Mouse (Mus musculus) megakaryocyte, embryonic 14.5 days (primary cell): Measurements from ENCODE around the gene Tubb5. TPM values are rescaled to one million over a fixed set of nuclear protein-coding genes. Genes with fewer than 3 reads are reported as not detected.

ENCODE experiments used
- H3K27me3 ChIP-seq: replicated peaks from 2 replicates; pipeline ENCODE3; 2012; ENCODE audit warnings: inconsistent platforms
- H3K36me3 ChIP-seq: replicated peaks from 2 replicates; pipeline ENCODE3; 2012; ENCODE audit warnings: low read length, inconsistent platforms, mixed read lengths
- H3K4me1 ChIP-seq: 2 replicates; pipeline ENCODE4 v1.6.1; 2012; ENCODE audit warnings: inconsistent platforms
- H3K4me3 ChIP-seq: replicated peaks from 2 replicates; pipeline ENCODE3; 2012; ENCODE audit warnings: moderate library complexity, mild to moderate bottlenecking, inconsistent platforms
- H3K9me3 ChIP-seq: 2 replicates; pipeline ENCODE4 v1.6.1; 2012; ENCODE audit warnings: inconsistent platforms
- FLI1 ChIP-seq: IDR thresholded peaks from 2 replicates; pipeline ENCODE4 v1.6.1; 2012; ENCODE audit warnings: low read length, inconsistent platforms, mixed read lengths
- GATA1 ChIP-seq: IDR thresholded peaks from 3 replicates; pipeline ENCODE4 v1.6.1; 2012; ENCODE audit warnings: mixed read lengths, low read length, inconsistent platforms, borderline replicate concordance
- polyA plus RNA-seq: library from polyadenylated mRNA; stranded (reverse); fragments of >175 nt; gene quantifications from 2 replicates; pipeline ENCODE4 v1.2.3, GENCODE M21; 2012; ENCODE audit warnings: low replicate concordance; ENCODE audit not compliant: insufficient read depth

Gene Tubb5
- 96.5 and 217 TPM in 2 replicates for polyA plus RNA-seq

DNA sequence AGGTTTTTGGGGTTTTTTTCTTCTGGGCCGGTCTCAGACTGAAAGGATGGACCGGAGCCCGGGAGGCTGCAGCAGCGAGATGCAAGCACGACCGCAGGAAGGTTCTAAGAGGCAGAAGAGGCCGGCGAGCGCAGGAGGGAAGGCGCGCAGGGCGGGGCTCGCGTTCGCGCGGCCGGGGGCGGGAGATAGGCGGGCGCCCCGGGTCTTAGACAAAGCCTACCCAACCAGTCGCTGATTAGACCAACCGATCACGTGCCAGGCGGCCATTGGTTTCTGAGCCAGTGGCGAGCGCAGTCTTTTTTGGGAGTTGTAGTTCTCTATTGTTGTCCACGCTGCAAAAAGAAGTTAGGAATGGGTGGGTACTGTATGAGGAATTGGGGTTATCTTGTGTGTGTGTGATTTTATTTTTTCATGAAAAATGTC, at the start of gene Tubb5:
Tubb5 (minus strand) TSS at position 185 of the 423 bp plus-strand sequence.
- TF ChIP-seq GATA1 (no peak), FLI1 (no peak)
- Histone ChIP-seq H3K4me3 (peak within 1 kb of the TSS; percentile 96), H3K27me3 (no peaks in the 10 kb centered on the region), H3K9me3 (no peaks in the 10 kb centered on the region), H3K4me1 (peaks cover 65% of the 10 kb centered on the region), H3K36me3 (peaks cover 37% of the 10 kb centered on the region)

DNA sequence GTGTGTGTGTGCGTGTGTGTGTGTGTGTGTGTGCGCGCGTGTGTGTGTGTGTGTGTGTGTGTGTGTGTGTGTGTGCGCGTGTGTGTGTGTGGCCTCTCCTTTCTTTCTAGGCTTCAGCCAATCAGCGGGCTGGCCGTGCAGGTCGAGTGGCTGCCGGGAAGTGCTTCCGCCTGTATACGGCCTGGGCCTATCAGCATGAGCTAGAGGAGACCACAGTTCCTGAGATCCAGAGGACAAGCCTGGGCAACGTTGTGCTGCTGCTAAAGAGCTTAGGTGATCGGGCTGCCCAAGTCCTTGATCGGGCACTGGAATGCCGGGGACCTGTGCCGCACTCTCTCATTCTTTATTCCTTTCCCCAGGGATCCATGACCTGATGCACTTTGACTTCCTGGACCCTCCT, 49.6 kb upstream of the Tubb5 start:
- Histone ChIP-seq H3K9me3 (no peaks in the 10 kb centered on the region), H3K27me3 (no peaks in the 10 kb centered on the region), H3K4me1 (peaks cover 20% of the 10 kb centered on the region; the same call in 1 of the 2 replicates), H3K36me3 (peaks cover 98% of the 10 kb centered on the region), H3K4me3 (no peak overlapping the region)
- no peak for TF ChIP-seq GATA1
- no peak for TF ChIP-seq FLI1

DNA sequence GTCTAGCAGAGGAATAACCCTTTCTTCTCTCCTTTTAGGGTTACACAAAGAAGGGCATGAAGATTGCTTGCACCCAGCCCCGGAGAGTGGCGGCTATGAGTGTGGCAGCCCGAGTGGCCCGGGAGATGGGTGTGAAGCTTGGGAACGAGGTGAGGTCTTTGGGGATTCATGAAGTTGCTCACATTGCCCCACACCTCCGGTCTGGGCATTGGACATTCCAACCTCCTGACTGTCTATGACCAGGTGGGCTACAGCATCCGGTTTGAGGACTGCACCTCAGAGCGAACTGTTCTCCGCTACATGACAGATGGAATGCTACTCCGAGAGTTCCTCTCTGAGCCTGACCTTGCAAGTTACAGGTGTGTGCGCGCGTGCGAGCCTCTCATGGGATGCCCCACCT, 45.7 kb upstream of the Tubb5 start:
- no peak for TF ChIP-seq FLI1
- TF ChIP-seq GATA1, result no peak
- Histone ChIP-seq H3K4me1 (peaks cover 46% of the 10 kb centered on the region), H3K4me3 (no peak overlapping the region), H3K9me3 (no peaks in the 10 kb centered on the region), H3K36me3 (peaks cover 79% of the 10 kb centered on the region), H3K27me3 (no peaks in the 10 kb centered on the region)

DNA sequence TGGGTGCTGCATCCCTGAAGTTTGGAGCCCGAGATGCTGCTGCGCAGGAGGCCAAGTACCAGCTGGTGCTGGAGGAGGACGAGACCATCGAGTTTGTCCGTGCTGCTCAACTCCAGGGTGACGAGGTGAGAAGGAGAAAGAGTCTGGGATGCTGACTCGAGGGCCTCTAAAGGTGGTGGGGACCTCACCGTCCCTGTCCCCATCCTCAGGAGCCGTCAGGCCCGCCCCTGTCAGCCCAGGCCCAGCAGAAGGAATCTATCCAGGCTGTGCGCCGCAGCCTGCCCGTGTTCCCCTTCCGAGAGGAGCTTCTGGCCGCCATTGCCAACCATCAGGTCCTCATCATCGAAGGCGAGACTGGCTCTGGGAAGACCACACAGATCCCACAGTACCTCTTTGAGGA, 44.8 kb upstream of the Tubb5 start:
- no peak for TF ChIP-seq FLI1
- TF ChIP-seq GATA1, result no peak
- peaks cover 70% of the 10 kb centered on the region for H3K36me3 ChIP-seq
- no peaks in the 10 kb centered on the region for H3K9me3 ChIP-seq
- peaks cover 44% of the 10 kb centered on the region for H3K4me1 ChIP-seq
- H3K27me3 ChIP-seq, result no peaks in the 10 kb centered on the region
- no peak overlapping the region for H3K4me3 ChIP-seq

DNA sequence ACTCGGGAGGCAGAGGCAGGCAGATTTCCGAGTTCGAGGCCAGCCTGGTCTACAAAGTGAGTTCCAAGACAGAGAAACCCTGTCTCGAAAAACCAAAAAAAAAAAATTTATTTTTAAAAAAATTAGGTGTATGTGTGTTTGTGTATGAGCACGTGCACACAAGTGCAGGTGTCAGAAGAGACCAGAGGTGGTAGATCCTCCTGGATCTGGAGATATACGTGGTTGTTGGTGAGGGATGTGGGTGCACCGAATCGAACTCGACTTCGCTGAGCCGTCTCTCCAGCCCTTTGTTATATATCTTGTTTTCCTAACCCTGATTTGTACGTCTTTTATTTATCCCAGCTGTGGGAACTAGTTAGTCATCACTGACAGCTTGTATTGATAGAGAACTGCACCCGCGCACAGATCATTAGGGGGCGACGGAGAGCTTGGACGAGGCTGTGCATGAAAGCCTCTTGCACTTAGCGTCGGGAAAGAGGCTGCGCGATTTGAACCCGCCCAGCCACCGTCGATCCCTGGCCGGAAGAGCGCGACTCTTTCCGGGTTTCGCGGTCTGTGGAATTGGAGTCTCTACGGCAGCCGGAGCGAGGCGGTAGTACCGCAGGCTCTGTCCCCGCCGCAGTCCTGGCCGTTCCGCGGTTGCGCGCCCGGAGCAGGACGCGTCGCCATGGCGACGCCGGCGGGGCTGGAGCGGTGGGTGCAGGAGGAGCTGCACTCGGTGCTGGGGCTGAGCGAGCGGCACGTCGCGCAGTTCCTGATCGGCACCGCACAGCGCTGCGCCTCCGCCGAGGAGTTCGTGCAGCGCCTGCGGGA, 41.3 kb upstream of the Tubb5 start, which contains the start of gene Dhx16:
Dhx16 (plus strand) TSS at position 575 of the 813 bp plus-strand sequence.
- H3K9me3 ChIP-seq, result no peaks in the 10 kb centered on the region
- peaks cover 62% of the 10 kb centered on the region for H3K36me3 ChIP-seq
- TF ChIP-seq FLI1, result no peak
- TF ChIP-seq GATA1, result no peak

DNA sequence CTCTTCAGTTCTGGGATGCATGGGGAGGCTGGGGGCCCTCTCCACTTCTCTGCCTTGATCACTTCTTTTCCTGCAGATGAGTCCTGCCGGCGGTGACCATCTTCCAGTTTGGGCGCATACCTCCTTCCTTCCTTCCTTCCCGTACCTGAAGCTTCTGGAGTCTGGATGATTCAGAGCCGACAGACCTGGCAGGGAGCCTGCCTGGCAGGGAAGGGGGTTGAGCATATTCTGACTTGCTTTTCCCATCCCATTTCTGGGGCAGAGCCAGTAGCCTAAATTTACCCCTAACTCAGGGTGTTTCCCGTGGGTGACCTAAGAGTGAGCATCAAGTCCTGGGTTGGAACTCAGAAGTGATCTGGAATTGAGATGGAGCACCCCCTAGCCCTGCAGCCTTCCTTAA, 36.6 kb upstream of the Tubb5 start:
- no peak for TF ChIP-seq FLI1
- no peak for TF ChIP-seq GATA1
- H3K9me3 ChIP-seq, result no peaks in the 10 kb centered on the region
- peaks cover 56% of the 10 kb centered on the region for H3K36me3 ChIP-seq
- no peaks in the 10 kb centered on the region for H3K27me3 ChIP-seq
- no peak overlapping the region for H3K4me3 ChIP-seq
- peaks cover 53% of the 10 kb centered on the region for H3K4me1 ChIP-seq

More for the DNA sequence above, 41.3 kb upstream of the Tubb5 start, which contains the start of gene Dhx16:
- no peaks in the 10 kb centered on the region for H3K27me3 ChIP-seq
- H3K4me3 ChIP-seq, result peak within 1 kb of the TSS; percentile 98
- peaks cover 39% of the 10 kb centered on the region for H3K4me1 ChIP-seq

DNA sequence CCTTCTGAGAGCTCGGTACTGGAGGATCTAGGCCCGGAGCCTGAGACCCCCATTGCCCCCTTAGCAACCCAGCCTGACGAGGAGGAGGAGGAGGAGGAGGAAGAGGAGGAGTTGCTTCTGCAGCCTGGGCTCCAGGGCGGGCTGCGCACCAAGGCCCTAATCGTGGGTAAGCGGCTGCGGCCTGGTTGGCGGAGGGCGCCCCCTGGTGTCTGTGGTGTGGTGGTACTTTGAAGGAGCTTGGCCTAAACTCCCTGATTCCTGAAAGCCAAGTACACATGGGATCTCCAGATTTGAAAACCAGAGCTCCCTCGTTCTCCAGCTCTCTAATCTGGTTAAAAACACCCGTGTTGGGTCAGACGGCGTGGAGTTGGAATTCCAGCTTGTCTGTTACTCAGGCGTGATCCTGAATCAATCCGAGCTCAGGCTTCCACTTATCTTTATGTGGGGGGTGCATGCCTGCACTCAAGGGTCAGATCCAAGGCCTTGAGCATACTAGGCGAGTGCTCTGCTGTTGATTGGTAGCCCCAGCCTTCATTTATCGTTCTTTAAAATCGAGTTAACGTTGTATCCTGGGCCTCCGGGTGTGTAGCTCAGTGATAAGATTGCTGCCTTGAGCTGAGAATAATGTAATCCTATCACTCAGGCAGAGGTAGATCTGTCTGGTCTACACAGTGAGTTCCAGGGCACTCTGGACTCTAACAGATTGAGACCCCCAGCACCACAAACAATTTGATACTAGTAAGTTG, 35.8 kb upstream of the Tubb5 start:
- H3K4me1 ChIP-seq, result peaks cover 58% of the 10 kb centered on the region

DNA sequence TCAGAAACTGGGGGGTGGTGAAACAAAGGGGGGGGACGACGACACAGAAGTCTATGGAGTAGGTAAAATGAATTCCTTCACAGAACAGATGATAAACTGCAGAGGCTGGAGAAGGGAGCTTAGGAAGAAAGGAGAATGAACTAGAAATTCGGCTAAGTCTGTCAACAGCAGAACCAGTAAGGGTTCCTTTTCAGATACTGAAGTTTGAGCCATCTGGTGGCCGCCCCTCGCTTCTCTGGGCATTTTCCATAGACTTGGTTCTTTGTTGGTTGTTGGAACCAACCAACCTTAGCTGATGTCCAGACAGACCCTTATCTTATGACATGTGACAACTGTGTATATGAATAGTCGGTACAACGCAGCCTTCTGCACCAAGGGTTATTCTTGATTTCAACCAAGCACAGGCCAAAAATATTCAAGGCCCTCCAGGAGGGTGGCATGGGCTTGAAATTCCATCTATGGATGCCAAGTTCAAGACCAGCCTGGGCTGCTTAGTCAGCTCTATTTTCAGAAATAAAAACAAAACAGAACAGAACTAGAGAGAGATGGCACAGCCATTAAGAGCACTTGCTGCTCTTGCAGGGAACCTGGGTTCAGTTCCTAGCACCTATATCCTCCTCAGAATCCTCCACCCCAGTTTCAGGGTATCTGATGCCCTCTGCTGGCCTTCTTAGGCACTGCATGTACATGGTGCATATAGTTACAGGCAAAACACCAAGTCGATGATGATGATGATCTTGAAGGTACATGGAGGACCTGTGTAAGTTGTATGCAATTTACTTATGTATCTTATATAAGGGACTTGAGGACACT, 33.0 kb upstream of the Tubb5 start:
- Histone ChIP-seq H3K4me3 (peak overlapping the region; percentile 97), H3K9me3 (no peaks in the 10 kb centered on the region), H3K36me3 (peaks cover 46% of the 10 kb centered on the region), H3K4me1 (peaks cover 82% of the 10 kb centered on the region), H3K27me3 (no peaks in the 10 kb centered on the region)
- TF ChIP-seq FLI1 (no peak), GATA1 (no peak)

More for the DNA sequence above, 35.8 kb upstream of the Tubb5 start:
- no peak for TF ChIP-seq GATA1
- TF ChIP-seq FLI1, result no peak
- H3K36me3 ChIP-seq, result peaks cover 56% of the 10 kb centered on the region
- H3K9me3 ChIP-seq, result no peaks in the 10 kb centered on the region
- H3K27me3 ChIP-seq, result no peaks in the 10 kb centered on the region
- peak overlapping the region; percentile 86 for H3K4me3 ChIP-seq
